Mouse (Mus musculus) lung, postnatal 10 days (tissue): Measurements from ENCODE around the gene Gm20075.
"Not testable (repeated sequence)": the region's sequence is repeated elsewhere in the genome, so short reads cannot be mapped to it uniquely, and the experiment has no call there.

Experiments
- DNase-seq: peaks from one replicate; pipeline ENCODE4 v3.0.0; 2021

Gm20075 gene

DNA sequence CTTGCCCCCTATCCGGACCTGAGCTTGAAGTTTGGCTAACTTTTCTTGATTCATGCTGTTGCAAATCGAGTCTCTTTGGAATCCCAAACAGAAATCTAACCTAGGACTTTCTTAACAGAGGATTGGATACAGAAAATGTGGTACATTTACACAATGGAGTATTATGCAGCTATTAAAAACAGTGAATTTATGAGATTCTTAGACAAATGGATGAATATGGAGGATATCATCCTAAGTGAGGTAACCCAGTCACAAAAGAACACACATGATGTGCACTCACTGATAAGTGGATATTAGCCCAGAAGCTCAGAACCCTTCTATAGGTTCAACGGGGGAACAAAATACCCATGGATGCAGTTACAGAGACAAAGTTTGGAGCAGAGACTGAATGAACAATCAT is at the start of gene Gm20075:
TSS of gene Gm20075 (minus strand) at position 101 of the 400 bp plus-strand sequence.
- not testable (repeated sequence) for DNase-seq

DNA sequence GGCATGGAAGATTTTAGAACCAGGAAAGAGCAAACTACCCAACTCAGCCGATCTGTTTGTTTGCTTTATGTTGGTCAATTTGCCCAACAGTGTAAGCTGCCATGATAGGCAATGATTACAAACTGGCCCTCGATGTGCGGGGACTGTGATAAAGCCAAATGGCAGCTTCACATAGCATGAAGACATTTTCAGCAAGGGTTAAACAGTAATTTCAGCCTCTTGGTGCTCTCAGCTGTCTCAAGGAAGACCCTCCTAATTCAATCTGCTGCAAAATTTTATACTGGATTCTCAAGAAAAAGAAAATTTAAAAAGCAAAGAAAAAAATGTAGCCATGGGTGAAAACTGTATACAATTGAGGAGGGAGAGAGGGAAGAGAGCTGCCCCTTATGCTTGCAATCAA is 47.9 kb upstream of the Gm20075 start:
- DNase-seq: no peak

DNA sequence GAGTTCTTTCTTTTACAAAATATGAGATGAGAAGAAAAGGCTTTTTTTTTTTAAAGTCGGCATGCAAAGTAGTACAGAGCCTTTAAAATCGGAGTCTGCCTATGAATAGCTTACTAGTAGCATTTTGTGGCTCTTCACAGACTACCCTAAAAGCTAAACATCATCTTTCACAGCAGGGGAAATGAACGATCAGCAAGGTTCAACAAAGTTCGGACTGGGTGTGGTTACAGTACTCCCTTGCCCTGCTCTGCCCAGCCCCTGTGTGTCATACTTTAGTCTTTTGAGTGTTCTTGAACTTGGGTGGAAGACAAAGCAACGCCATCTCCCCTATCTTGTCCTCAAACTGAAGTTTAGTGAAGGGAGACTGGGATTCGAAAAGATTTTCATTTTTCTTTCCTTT is 45.5 kb upstream of the Gm20075 start:
- no peak for DNase-seq

DNA sequence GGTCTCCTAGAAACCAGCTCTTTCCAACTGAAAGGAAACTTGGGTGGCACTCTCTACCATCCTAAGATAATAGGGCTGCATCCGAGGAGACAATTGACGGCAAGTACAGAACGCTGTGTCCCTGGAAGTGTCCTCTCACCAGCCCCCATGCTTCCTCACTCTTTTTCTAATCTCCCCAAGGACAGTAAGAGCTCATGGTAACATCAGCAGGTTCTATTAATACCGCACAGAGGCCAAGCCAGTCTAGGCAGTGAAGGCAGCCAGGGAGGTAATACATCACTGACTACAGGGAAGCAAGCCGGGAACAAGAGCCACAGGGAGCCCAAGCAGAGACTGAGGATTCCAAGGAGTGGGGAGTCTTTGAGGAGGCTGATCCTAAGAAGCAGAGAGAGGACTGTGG is 43.8 kb upstream of the Gm20075 start:
- no peak for DNase-seq

DNA sequence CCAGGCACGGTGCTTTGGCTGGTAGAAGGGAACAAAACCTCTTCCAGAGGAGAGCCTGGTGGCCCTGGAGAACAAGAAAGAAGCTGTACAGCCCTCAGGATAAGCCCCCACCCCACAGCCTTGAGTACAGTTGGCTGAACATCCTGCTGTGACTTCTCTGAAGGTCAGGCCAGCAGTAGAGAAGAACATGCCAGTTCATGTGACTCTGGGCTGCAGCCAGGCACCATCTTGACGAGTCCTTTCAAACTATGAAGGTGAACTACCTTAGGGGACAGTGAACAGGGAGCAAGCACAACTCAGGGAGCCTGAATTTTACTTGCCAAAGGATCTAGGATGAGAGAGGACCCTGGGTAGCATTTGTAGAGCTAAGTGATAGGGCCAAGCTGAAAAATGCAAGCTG is 31.5 kb upstream of the Gm20075 start:
- DNase-seq: no peak

DNA sequence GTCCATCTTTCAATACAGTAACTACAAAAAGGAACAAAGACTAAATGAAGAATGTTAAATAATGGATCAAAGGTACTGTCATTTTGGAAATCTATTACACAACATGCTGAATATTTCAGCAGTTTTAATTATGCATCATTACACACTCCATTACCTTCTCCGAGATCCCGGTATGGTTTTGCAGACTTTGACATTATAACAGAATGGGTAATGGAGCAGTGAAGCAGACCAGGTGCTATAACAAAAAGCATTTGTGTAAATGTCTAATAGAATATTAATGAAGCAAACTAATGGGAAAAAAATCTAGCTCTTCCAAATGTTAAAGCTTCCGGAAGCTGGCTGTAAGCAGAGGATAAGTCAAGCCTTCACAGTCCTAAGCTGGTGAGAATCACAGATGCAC is 29.6 kb upstream of the Gm20075 start:
- no peak for DNase-seq

DNA sequence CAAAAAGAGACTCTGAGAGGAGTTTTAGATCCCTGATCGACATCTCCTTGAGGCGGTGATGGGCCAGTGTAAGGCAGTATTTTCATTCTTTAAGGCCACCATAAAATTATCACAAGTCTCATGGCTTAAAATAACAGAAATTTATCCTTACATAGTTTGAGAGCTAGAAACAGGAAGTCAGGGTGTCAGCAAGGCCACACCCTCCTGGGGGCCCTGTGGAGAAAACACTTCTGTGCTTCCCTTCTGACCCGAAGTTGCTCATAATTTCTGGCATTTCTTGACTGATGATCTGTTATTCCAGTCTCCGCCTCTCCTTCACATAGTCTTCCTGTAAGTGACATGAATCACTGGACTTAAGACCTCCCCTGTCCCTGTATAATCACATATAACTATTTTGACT is 25.2 kb upstream of the Gm20075 start:
- DNase-seq: no peak

DNA sequence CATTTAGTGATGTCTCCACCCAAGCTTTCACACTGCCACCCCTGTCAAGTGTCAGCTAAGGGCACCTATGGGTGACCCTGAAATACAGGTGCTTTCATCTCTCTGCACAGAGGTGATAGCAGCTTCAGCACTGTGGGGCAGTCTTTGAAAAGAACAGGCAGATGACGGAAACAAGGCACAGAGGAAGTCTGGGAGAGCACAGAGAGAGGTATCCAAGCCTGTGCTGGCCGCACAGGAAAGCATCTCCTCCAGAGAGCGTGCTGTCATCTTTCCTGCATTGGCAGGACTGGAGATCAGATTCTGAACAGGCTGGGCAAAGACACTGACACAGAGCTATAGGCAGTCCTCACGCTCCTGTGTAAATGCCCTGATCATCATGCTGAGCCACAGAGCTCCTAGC is 9.8 kb upstream of the Gm20075 start:
- DNase-seq: no peak

DNA sequence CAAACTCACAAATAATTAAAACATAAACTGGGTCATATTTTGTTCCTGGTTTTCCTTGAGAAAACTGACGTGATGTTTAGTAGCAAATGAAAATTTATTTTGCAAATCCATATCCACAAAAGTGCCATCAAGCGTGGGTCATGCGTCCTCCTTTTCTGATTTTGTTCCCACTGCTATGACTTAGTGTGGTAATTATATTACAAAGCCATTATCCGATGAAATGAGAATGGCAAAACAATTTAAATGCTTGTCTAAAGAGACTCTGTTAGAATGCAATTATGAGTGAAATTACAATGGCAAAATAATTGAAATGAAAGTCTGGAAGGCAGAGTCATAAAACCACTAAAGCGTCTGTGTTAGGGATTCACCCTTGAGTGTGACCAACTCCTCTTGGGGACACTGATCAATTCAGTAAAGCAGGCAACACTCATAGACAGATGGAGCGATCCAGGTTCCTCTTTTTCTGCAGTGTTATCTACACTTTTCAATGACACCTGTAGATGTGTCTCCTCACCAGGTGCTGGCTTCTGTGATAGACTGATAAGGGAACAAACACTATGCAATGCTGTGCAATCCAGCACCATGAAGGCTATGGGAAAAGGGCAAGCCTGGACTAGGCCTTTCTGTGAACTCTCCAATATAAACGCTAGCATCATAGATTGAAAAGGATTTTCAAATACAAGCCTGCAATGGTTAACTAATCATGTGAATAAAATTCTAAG is 4.6 kb upstream of the Gm20075 start:
- DNase-seq: no peak

DNA sequence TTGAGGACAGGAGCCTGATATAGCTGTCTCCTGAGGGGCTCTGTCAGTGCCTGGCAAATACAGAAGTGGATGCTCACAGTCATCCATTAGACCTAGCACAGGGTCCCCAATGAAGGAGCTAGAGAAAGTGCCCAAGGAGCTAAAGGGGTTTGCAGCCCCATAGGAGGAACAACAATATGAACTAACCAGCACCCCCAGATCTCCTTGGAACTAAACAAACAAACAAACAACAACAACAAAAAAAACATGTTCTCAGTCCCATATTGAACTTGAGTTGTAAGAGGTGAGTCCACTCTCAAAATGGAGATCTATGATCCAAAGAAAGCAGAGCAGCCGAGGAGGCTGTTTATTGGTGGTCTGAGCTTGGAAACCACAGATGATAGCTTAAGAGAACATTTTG is 578 bp upstream of the Gm20075 start, which contains the start of gene Gm17190:
TSS of gene Gm17190 (plus strand) at position 301 of the 400 bp plus-strand sequence.
- DNase-seq: not testable (repeated sequence)

DNA sequence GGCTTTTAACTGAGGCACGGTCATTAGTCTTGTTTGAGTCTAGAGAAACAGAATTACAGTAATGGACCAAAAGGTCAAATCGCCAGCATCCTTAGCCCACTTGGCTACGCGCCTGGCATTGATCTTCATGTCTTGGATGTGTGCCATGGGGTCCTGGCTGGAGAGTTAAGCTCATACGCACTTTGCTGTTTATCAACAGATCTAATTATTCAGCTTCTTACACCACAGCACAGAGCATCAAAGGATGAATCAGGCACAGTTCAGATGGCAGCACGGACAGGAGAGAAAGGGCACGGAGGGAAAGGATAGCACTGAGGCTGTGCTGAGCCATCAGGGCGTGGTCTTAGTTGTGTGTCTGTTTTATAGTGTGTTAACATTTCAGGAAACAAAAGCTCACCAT is 7.6 kb downstream of the Gm20075 start:
- no peak for DNase-seq

DNA sequence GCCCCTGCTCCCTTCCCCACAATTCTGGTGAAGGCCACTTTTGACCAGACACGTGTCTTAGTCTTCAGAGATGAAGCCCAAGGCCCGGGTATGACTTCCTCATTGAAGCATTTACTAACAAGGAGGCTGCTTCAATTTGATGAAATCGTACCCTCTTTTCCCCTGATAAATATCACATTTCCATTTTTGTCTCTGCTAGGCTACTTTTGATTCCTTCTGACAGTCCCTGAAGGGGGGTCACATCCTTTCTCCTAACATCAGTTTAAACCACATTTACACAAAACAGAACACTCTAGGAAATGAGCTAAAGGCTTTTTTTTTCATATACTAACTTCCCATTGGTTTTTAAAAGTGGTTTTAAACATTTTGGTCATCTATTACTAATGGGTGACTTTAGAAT is 28.4 kb downstream of the Gm20075 start:
- no peak for DNase-seq

DNA sequence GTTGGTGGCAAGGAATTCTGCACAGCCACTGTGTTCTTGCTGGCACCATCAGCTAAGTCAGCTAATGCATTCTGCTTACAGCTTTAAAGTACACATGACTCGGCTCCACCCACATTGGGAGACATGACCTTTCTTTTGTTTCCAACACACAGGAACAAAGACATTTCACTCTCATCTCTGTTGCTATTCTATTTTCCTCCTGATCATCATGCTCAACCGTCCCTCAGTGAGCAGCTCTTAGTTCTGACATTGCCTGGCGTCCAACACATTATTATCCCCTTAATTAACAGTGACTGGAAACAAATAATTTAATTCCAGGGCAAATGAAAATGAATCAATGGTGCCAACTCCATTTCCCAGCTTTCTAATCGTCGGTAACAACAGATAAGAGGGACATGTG is 35.8 kb downstream of the Gm20075 start:
- no peak for DNase-seq

DNA sequence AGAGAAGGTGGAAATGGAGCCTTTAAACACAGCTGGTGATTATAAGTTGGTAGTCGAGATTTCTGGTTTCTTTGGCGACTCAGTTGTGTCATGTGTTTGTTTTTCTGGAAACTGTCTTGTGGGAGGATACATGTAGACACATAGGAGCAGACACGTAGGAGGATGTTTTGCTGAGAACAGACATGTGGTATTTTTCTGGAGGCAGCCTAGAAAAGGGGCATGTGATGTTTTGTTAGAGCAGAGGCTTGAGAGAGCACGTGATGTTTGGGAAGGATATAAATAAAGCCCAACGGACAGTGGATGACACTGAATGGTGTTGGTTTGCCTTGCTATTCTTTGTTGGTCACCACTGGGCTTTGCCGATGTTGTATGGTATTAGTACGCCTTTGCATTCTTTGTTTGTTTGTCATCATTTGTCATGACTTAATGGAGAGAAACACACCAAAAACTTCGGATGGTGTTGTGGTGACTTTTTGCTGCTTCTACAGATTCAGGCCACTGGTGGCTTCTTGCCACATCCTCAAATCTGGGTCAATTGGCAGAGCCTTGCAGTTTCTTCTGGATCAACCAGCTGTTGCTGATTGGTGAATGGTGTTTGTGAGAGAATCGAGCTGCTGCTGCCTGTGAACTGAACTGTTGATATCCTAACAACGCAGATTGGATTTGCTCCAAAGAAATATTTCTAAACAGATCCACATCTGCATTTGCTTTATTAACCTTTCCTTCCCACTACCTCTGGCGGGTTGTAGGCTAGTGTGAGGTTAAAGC is 40.7 kb downstream of the Gm20075 start:
- peak; percentile 51 for DNase-seq

DNA sequence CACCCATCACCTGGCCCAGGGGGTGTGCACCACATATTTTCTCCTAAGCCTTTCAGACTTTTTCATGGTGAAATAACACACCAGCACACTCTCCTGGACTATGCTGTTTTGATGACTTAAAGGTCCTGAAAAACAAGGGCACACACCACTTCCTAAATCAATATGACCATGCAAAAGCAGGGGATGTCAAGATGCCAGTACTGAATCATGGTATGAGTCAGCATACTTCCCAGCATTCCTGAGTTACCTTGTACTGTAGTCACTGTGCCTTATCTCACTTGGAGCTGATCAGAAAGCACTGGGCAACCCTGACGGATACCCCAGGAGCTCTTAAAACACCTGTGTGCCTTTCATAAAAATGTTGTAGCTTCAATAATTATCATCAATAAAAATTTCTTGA is 41.6 kb downstream of the Gm20075 start:
- DNase-seq: no peak

DNA sequence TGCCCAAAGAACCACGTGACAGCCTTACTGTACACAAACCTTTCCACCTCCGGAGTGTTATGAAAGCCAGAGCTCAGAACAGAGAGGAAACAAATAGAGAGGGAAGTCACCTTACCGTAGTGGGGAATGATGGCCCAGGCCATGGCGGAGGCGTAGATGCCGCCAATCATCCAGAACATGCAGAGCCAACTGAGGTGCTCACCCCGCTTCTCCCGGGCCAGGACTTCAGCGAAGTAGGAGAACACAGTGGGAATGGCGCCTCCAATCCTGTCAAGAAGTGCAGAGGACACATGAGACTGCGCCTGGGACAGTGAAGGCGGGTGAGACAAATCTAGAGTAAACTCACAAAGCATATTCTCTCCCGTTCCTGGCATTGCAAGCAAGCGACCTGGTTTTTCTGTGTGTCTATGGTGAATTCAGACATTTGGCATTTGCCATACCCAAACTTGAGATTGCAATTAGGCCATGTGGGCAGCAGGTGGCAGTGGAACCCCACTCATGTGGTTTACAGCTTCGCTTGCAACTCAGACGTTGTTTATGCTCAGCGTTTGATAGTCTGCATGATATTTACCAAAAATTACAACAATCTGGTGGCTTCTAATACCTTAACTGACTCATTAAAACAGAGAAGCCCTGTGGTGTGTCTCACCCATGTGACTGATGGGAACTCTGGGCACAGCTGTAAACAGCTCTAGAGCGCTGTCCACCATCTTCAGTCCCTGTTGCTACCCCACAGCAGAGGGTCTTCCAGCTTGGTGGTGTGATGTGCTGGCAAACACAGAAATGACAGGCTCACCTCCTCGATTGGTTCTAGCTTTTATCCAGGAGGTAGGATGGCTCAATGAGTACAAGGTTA is 50.6 kb downstream of the Gm20075 start:
- DNase-seq: peak; percentile 36
